Mouse (Mus musculus) kidney, postnatal 14 days (tissue): ENCODE measurements around the gene Smim17.
"Not testable (repeated sequence)": the region's sequence is repeated elsewhere in the genome, so short reads cannot be mapped to it uniquely, and the experiment has no call there.

Experiments used
- DNase-seq: peaks from one replicate; pipeline ENCODE4 v3.0.0; 2022; ENCODE audit warnings: mixed read lengths

Smim17 gene

GRCm38 (mm10) chr7:6397996-6398975, at the start of gene Smim17:
Gene Smim17 (plus strand): TSS chr7:6398715.
- peak; percentile 50 for DNase-seq

DNA sequence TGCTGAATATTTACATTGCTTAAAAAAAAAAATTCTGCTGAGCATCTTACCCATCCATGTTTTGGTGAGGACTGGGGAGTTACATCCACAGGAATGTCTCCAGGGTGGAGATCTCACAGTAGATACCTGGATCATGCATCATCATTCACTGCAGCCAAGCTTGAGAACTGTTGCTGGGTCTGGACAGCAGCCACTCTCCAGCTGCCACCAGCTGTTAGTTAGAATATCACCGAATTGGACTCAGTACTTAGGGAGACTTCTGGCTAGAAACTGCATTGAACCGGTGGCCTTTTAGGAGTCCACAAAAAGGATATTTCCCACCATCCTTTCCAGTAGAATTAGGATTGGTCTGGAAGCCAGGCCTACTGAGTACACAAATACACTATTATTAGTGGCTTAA, 40.4 kb upstream of the Smim17 start:
- DNase-seq = no peak

DNA sequence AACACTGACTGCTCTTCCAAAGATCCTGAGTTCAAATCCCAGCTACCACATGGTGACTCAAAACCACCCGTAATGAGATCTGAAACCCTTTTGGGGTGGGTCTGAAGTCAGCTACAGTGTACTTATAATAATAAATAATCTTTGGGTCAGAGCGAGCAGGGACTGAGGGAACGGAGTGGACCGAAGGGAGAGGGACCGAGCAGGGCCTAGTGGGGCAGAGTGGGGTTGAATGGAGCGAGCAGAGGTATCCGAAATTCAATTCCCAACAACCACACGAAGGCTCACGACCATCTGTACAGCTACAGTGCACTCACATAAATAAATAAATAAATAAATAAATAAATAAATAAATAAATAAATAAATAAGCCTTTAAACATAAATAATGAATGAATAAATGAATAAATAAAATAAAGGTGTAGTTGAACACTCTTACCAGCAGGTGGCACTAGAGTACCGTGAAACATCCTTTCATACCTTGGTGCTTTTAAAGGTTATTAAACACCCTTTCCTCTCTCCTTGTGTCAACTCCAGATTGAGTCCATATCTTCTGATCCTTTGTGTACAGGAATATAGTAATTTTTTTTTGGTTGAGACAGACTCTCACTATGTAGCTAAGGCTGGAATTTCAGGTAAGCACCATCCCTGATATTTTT, 39.5 kb upstream of the Smim17 start:
- peak; percentile 37 for DNase-seq

GRCm38 (mm10) chr7:6360477-6361060, 37.9 kb upstream of the Smim17 start:
- no peak for DNase-seq

- no peak for DNase-seq
These were observed 36.8 kb upstream of the Smim17 start for GRCm38 (mm10) chr7:6361756-6362155.

DNA sequence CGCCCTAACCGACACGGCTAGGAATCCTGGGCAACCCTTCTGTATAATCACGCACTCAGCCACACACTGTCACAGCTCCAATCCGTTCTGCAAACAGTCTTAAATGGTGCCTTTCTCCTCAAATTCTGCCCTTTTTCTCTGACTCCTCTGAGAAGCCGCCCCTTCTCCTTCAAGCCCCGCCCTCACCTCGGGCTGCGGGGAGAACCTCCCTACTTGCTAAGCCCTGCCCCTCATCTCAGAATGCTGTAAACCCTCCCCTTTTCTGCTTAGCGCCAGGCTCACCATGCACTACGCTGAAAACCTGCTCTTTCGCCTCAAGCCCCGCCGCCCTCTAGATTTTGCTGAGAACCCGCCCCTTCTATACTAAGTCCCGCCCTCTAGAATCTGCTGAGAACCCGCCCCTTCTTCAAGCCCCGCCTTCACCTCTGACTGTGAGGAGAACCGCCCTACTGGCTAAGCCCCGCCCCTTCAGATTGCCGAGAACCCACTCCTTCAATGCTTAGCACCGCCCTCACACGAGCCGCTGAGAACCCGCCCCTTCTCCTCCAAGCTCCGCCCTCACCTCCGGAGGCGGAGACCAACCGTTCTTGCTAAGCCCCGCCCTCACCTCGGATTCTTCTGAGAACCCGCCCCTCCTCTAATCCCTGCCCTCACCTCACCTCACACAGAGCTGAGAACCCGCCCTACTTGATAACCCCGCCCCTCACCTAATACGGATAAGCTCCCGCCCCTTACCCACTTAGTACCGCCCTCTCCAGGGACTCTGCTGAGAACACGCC, 36.1 kb upstream of the Smim17 start:
- DNase-seq = peak; percentile 100

GRCm38 (mm10) chr7:6363047-6363488, 35.4 kb upstream of the Smim17 start, which contains the start of gene Zfp78:
Gene Zfp78 (plus strand): TSS chr7:6363280.
- peak; percentile 92 for DNase-seq

DNA sequence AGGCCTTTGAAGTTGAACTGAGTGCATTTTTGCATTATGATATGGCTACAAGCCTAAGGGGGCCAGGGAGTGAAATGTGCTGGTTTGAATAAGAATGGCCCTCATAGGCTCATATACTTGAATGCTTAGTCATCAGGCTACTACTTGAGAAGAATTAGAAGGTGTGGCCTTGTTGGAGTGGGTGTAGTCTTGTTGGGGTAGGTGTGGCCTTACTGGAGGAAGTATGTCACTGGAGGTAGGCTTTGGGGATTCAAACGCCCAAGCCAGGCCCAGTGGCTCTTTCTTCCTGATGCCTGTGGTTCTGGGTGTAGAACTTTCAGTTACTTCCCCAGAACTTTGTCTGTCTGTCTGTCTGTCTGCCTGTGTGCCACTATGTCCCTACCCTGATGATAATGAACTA, 33.8 kb upstream of the Smim17 start:
- DNase-seq = no peak

DNA sequence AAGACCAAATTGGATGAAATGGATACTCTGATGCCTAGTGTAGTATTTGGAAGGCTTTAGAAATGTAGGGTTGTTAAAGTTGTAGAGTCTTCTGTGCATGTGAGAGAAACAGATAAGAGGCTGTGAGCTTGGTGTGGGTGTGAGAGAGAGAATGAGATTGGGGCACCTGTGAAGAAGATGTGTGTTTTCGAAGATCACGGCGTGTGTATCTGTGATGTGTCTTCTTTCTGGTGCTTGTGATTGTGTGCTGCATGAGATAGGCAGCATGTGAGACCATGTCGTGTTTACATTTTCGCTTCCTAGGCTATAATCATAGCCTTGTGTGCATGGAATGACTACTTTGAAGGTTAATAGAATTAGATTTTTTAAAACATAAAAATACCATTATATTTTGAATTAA, 31.3 kb upstream of the Smim17 start:
- DNase-seq = no peak

- DNase-seq = not testable (repeated sequence)
These were observed 30.4 kb upstream of the Smim17 start for GRCm38 (mm10) chr7:6368146-6368545.

DNA sequence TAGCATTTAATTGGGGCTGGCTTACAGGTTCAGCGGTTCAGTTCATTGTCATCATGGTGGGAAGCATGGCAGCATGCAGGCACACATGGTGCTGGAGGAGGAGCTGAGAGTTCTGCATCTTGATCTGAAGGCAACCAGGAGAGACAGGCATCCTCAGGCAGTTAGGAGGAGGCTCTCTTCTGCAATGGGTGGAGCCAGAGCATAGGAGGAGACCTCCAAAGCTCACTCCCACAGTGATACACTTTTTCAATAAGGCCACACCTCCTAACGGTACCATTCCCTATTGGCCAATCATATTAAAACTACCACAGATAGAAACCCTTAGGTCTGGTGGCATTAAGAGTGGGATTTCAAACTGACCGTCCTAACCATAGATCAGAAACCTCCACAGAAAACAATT, 29.1 kb upstream of the Smim17 start:
- DNase-seq = no peak

GRCm38 (mm10) chr7:6372993-6373392, 25.5 kb upstream of the Smim17 start:
- DNase-seq = no peak

DNA sequence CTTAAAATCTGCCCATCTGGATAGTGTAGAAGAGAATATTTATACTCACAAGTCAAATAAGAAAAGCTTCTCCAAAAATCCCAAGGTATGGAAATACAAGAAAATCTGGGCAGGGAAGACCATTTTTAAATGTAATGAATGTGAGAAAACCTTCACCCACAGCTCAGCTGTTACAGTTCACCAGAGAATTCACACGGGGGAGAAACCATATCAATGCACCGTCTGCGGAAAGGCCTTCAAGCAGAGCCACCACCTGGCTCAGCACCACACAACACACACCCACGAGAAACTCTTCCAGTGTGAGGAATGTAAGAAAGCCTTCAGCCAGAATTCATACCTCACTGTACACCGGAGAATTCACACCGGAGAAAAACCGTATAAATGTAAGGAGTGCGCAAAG, 20.1 kb upstream of the Smim17 start:
- DNase-seq = no peak

DNA sequence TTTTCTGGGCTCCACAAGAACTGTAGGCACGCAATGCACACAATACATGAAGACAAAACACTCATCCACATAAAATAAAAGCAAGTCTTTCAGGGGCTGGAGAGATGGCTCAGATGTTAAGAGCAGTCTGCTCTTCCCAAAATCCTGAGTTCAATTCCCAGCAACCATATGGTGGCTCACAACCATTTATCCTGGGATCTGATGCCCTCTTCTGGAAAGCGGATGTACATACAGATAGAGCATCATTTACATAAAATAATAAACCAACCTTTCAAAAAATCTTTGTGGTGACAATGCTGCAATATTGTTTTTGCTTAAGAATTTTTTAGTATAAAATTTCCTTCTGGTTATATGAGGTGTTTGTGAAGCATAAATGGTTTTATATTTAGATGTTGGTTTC, 17.1 kb upstream of the Smim17 start:
- no peak for DNase-seq

- DNase-seq = peak; percentile 96
These were observed 15.5 kb upstream of the Smim17 start, which contains the start of gene Zfp28 for GRCm38 (mm10) chr7:6383044-6383455. Gene Zfp28 (plus strand): TSS chr7:6383295.

- DNase-seq = no peak
These were observed 14.5 kb upstream of the Smim17 start for GRCm38 (mm10) chr7:6384011-6384410.

GRCm38 (mm10) chr7:6386995-6387394, 11.5 kb upstream of the Smim17 start:
- peak; percentile 36 for DNase-seq

- DNase-seq = no peak
These were observed 9.5 kb upstream of the Smim17 start for GRCm38 (mm10) chr7:6388971-6389370.

DNA sequence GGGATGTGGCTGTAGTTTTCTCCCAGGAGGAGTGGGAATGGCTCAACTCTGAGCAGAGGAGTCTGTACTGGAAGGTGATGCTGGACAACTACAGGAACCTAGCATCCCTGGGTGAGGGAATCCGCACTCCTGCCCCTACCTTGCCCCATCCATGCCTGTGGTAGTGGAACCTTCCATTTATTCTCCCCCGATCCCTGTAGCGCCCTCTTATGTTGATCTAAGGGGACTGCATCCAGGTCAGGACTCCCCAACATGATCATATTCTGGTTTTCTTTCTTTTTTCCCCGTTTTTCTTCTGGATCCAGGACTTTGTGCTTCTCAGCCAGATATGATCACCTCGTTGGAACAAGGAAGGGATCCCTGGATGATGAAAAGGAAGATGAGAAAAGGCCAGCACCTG, 9.1 kb upstream of the Smim17 start:
- no peak for DNase-seq

- DNase-seq = peak; percentile 97
These were observed 11.5 kb downstream of the Smim17 start, which contains the start of gene Gm20715 for GRCm38 (mm10) chr7:6410043-6410442. Gene Gm20715 (plus strand): TSS chr7:6410277.

DNA sequence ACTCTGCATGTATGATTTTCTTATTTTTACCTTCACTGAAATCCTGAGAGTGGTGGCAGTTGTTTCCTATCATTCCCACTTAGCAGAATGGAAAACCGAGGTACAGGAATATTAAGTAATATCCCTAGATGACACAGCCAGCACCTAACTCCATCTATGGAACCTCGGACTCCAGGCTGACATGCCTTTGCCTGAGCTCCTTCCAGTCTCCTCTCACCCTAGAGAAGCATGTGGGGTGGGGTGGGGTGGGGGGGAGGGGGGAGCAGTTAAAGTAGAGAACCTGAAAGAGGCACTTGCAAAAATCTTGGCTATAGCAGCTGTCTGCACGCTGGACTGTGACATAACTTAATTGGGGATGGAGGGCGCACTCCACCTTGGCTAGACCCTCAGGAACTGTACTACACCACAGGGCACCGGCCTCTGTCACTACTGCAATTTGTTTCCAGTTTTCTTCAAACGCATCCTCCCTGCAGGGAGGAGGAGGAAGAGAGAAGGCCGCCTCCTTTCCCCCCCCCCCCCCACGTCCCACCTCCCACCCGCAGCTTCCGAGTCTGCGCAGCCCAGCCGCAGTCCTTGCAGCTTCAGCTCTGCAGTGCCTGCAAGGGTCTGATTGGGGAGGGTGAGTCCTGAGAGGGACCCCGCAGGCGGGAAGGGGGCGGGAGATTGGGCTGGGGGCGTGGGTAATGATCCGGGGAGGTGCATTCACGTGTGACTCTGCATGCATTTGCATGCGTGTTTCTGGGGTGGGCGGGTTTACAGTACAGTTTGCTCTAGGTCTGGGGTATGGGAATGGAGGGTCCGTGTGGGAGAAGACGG, 16.3 kb downstream of the Smim17 start:
- DNase-seq = no peak

GRCm38 (mm10) chr7:6415442-6415787, 16.9 kb downstream of the Smim17 start:
- no peak for DNase-seq
